Comparison of ENCODE assay signal across 1 mouse cellular context in the genomic region with DNA sequence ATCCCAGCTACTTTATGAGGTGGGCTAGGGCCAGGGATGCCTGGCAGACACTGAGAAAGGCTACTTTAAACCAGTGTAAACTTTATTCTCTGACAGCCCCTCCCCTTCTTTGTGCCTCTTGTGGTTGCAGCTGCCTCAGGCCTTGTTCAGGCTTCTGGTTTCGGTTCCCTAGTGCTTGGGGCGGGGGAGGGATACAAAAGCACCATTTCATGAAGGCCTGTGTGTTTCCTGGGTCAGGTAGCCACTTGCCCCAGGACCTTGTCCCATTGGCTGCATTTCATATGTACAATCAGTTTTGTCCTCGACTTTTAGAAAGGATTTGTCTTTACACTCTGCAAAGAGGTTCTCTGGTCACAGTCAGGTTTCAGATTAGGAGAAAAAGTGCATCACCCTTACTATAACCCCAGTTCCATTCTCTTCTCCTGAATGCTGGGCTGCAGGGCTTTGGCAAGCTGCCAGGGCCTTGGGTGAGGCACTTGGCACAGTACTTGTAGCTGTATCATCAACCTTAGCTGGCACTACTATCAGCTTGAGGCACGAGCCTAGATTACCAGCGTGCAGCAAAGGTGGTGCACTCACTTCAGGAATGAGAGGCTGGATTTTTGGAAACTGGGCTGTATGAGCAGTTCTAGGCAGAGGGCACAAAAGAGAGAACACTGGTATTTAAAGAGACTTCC.
TF ChIP-seq lines count a peak whose summit lies in the region.

No protein-coding gene starts in this region.

TF ChIP-seq in MEL, 35 proteins besides CTCF, POLR2A, EP300 and RAD21:
- no peak for TF ChIP-seq JUND (IDR thresholded peaks at IDR 0.05; ENCODE audit: low read depth, low read length)
- no peak for TF ChIP-seq HCFC1 (IDR thresholded peaks at IDR 0.05; ENCODE audit: low read depth, low read length)
- TF ChIP-seq ZKSCAN1 (IDR thresholded peaks at IDR 0.05; ENCODE audit: low read depth, low read length): no peak
- TF ChIP-seq RCOR1 (IDR thresholded peaks at IDR 0.05; ENCODE audit: low read depth, low read length): peak; percentile 38; the same call in 1 of the 2 replicates
- TF ChIP-seq ZNF384 (IDR thresholded peaks at IDR 0.05; ENCODE audit: low read depth, low read length): no peak
- 0 out of 2 replicates have a peak, but pooled peaks have one; percentile 35 for TF ChIP-seq TCF12 (IDR thresholded peaks at IDR 0.05; ENCODE audit: low read depth, low read length)
- peak; percentile 44; the same call in 1 of the 2 replicates for TF ChIP-seq ETS1 (IDR thresholded peaks at IDR 0.05; ENCODE audit: low read depth, low read length)
- 0 out of 2 replicates have a peak, but pooled peaks have one; percentile 35 for TF ChIP-seq SIN3A (IDR thresholded peaks at IDR 0.05; ENCODE audit: low read length)
- peak; percentile 62; the same call in 1 of the 2 replicates for TF ChIP-seq MXI1 (IDR thresholded peaks at IDR 0.05; ENCODE audit: low read depth, low read length)
- no peak for TF ChIP-seq NELFE (IDR thresholded peaks at IDR 0.05; ENCODE audit: low read depth, low read length)
- peak; percentile 80 for TF ChIP-seq BHLHE40 (IDR thresholded peaks at IDR 0.05; ENCODE audit: borderline replicate concordance, low read depth, low read length)
- TF ChIP-seq POLR2AphosphoS2 (IDR thresholded peaks at IDR 0.05; ENCODE audit: low read length): no peak
- TF ChIP-seq SMC3 (IDR thresholded peaks at IDR 0.05; ENCODE audit: low read depth, low read length): no peak
- TF ChIP-seq KAT2A (conservative IDR thresholded peaks at IDR 0.05; ENCODE audit: low read depth, low read length): no peak
- TF ChIP-seq MEF2A (IDR thresholded peaks at IDR 0.05; ENCODE audit: extremely low read depth, insufficient replicate concordance, low read depth, low read length, poor library complexity, severe bottlenecking): no peak
- no peak for TF ChIP-seq CHD1 (IDR thresholded peaks at IDR 0.05; ENCODE audit: low read depth, low read length)
- no peak for TF ChIP-seq NRF1 (IDR thresholded peaks at IDR 0.05; ENCODE audit: insufficient read depth, low read depth, low read length, poor library complexity, severe bottlenecking)
TF ChIP-seq in MEL: peak in this region for 6.
